Mouse (Mus musculus): ENCODE data around the gene Pcsk6.

Pcsk6 gene

DNA sequence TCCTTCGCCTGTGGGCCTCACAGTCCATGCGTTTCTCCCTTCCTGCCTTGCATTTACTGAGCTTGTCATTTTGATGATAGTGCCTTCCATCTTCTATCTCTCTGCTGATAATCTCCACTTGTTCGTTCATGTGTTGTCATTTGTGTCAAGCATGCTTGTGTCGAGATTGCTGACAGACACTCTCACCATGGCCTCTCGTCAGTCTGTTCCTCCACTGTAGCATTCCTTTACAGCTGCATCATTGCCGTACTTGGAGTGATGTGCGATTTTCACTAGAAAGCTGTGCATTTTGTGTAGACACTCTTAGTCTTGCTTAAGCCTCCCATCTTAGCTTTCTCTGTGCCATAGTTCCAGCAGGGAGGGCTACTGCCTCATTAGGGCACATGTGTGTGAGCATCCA, 79.5 kb downstream of the Pcsk6 start:
- DNase-seq (ENCODE audit: low read depth, low spot score): no peak

DNA sequence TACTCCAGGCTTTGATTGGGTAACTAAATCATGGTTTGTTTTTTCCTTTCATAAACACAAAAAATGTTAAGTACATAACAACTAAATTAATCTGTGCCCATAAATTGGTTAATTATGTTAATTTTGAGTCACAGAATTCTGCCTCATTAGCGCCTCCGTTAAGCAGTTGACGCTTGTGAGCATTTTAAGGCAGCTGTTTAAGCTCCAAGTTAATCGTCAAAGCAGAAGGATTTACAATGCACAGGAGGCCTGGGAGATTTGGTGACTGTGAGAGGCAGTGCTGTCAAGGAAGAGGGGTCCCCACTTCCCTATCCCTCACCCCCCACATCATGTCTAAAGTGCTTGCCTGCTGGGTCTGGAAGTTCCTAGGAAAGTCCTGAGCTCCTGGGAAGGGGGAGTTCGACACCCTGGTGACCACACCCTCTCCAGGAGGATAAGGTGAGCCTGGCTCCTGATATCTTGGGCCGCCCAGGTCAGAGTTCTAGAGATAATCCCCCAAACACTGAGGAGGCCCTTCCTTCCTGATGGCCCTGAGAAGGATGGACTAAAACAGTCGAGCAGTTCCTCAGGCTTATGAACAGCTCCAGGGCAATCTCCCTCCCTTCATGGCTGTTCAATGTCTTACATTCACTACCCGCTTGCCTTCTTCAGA, 83.9 kb downstream of the Pcsk6 start:
- no peak for DNase-seq (ENCODE audit: low read depth, low spot score)

DNA sequence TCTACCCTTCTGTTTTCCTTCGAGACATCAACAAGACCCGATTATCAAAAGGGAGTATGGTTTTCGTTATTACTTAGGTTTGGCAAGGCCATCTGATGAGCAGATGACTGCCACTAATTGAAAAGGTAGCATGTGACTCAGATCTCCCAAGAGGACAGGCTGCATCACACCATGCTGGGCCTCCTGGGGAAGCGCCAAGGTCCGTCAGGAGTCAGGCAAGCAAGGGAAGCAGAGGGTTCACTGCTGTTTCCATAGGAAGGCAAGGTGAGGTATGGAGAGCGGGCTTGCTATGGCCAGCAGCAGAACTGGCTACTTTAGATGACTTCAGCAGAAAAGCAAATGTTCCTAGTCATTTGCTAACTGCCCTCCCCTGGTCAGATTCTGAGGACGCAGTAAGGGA, 84.9 kb downstream of the Pcsk6 start:
- no peak for DNase-seq (ENCODE audit: low read depth, low spot score)

DNA sequence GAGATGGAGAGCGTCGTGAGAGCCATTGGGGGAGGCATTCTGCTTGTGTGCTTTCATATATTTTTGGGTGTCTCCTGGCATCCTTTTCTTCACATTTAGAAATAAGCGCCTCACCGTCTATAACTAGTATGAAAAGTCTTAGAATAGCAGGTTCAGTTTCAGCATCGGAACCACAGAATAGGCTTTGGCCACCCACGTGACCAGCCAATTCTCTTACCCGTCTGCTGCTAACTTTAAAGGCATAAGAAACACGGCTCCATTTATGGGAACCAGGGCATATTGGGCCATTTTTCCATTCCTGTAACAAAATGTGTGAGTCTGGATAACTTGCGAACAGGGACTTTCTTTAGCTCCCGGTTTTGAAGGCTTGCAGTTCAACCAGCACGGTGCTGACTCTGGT, 87.4 kb downstream of the Pcsk6 start:
- no peak for DNase-seq (ENCODE audit: low read depth, low spot score)

DNA sequence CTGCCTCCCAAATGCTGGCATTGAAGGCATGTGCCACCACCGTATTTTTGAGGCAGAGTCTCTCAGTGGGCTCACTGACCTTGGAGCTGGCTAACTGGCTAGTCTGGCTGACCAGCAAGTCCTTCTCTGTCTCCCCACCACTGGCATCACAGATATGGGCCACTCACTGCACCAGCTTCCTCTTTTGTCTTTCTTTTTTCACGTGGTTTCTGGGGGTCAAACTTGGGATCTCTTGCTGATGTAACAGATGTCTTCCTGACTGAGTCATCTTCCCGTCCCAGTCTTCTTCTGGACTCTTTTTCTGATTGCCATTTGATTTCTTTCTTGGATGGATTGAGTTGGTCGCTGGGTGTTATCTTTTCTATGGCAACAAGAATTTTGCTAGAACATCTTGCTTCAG, 93.0 kb downstream of the Pcsk6 start:
- DNase-seq (ENCODE audit: low read depth, low spot score): no peak

DNA sequence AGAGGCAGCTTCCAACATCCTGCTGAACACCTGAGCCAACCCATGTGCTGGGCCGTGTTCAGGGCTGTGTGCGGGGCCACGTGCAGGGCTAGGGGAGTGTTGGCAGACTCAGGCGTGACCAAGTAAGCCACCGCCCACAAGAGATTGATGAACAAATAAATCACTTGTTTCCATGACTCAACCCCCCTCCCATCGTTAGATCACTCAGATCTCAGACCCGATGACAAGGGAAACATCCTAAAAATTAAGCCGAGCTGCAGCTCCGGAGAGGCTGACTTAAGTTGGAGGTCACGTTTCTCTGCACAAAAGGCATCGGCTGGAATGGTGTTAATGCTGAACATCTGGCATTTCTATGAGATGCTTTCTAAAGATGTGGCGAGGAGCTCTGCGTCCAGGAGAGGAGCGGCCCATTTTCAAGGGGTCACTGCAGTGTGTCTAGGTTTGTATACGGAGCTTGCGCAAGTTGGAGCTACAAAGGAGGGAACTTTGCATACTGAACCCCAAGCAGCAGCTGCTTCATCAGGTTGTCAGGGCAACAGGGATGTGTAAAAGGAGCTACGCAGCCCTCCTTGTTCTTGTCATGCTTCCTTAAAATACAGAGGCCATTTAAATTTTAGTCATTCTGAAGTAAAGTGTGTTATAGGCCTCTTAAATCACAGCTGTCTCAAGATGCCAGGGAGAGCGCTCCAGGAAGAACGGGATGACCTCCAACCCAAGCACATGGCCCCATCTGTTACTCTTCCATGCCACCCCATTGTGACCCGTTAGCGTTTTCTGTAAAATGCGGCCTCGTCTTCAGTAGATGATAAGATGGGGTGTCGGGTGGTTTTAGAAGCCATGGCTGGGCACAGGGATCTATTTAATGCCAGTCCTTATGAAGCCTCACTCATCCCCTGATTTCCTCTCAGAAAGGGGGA, 94.0 kb downstream of the Pcsk6 start:
- peak; percentile 51 for DNase-seq (ENCODE audit: low read depth, low spot score)

DNA sequence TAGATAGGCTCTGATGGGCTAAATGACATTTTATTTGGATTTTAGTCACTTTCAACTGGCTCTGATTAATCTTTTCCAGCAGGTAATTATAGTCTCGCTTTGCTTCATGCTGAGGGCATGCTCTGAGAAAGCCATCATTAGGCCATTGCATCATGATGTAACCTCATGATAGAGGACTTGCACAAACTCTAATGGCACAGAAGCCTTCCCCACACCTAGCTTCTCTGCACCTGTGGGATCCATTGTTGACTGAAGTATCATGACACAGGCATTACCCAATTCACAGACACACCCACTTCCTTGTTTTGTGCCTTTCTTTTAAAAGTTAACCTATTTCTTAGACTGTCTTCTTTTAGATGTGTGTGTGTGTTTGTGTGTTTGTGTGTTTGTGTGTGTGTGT, 95.7 kb downstream of the Pcsk6 start:
- no peak for DNase-seq (ENCODE audit: low read depth, low spot score)

DNA sequence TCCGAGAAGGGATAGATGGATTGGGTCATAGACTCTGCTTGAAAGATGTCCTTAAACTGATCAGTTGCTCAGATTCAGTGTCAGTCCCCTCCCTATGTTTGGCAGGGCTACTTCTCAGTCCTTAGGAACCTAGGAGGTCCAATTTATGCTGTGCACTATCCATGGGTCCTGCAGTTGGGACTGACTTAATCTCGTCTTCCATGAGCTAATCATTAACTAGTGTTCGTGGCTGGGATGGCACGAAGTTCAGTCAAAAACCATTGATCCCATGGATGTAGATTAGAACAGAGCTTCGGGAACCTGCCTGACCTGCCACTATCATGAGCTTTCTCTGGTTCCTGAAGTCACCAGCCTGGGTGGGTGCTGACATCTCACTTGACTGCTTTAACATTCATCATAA, 96.6 kb downstream of the Pcsk6 start:
- DNase-seq (ENCODE audit: low read depth, low spot score): no peak

DNA sequence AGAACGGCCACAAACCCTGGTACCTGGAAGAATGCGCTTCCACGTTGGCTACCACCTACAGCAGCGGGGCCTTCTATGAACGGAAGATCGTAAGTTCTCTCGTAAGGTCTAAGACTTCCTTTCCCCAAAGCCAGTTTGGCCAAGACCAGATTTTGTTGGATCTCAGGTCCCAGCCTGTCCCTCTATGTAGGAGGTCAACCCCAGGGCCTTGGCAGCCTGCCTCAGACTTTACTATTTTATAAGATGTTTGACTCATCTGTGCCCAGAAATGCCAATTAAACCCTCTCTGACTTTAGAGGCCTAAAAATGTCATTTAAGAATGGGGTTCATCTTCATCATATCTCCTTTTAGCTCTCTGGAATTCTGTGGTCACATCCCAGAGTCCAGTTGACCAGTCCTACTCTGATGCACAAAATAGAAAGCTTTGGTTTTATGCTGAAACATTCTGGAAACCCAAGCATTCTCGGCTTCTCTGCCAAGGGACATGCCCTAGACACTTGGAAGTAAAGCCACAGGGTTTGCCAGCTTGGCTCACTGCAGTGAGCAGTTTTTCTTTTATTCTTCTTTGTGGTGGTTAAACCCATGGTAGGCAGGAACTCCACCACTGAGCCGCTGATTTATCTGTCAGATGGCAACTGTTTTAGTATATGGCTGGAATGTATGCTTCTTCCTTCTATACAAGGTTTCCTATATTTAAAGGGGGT, 97.8 kb downstream of the Pcsk6 start:
- no peak for DNase-seq (ENCODE audit: low read depth, low spot score)

DNA sequence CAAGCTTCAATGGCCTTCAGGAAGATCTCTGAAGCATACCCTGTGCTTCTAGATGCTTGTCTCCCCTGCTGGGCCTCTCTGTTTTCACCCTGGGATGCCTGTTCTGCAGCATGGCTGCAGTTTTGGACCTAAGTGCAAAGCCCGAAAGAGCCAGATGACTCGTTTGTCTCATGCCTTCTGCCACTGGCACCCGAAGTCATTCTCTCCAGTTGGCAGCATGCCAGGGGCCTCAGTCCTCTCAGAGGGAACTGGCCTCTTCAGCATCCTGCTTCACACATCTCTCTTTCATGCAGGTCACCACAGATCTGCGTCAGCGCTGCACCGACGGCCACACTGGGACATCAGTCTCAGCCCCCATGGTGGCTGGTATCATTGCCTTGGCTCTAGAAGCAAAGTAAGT, 101.1 kb downstream of the Pcsk6 start:
- no peak for DNase-seq (ENCODE audit: low read depth, low spot score)

DNA sequence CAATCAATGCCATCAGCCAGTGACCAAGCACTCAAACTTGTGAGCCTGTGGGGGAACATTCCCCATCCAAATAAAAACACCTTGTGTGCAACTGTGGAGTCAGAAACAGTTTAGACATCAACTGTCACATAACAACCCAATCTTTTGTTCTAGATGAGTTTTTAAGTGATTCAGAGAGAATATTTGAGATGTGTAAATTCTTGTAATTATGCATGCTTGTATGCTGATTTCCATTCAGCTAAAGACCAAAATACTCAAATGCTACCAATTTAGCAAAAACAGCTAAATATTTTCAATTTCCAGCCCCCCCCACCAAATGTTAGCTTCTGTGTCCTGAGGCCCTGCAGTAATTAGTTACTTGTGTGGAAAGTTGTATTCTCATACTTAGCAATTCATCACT, 102.9 kb downstream of the Pcsk6 start:
- no peak for DNase-seq (ENCODE audit: low read depth, low spot score)

DNA sequence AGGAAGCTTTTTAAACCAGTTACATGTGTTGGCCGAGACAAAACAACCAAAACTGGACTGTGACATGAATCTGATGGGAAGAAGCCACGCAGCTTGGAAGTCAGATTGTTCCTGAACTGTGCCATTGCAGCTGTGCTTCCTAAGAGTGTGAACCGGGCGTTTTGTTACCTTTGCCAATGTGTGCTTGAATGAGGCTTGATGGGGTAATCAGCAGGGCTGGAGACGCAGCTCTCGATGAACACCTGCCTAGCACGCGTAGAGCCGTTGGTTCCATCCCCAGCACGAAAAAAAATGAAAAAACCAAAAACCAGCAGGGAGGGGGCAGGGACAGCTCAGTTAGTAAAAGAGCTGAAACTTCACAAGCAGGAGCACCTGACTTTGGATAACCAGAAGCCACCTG, 109.8 kb downstream of the Pcsk6 start:
- no peak for DNase-seq (ENCODE audit: low read depth, low spot score)

DNA sequence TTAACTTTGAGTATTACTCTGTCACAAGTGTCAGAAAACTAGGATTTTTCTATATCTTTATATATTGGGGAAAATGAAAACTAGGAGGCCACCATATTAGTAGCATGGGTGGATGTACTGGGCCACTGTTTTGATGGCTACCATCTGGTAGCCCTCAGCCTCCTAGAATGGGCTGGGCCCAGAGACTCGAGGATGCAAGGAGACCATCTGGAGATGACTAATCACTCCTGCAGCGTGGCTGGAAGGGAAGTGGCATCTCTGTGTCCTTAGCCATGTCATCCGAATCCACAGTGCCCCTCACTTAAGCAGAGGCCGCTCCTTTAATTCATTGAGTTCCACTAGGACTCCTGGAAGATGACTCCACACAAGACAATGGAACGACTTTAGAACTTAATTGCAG, 115.8 kb downstream of the Pcsk6 start:
- no peak for DNase-seq (ENCODE audit: low read depth, low spot score)

DNA sequence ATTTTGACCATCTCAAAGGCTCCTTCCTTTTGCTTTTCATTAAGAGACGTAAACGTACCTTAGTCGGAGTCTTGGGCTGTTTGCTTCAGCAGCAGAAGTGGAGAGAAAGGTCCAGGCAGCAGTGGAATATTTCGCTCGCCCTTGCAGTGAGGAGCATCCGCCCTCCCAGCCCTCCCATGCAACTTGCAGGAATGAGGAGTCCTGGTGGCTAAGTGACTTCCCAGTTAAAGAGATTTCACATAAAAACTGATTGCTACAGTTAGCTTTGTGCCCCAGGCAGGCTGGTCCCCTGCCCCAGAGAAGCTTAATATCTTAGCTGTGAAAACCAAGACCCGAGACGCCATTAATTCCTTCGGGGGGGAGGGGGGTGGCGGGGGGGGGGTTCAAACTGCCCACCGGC, 116.4 kb downstream of the Pcsk6 start:
- DNase-seq (ENCODE audit: low read depth, low spot score): no peak

DNA sequence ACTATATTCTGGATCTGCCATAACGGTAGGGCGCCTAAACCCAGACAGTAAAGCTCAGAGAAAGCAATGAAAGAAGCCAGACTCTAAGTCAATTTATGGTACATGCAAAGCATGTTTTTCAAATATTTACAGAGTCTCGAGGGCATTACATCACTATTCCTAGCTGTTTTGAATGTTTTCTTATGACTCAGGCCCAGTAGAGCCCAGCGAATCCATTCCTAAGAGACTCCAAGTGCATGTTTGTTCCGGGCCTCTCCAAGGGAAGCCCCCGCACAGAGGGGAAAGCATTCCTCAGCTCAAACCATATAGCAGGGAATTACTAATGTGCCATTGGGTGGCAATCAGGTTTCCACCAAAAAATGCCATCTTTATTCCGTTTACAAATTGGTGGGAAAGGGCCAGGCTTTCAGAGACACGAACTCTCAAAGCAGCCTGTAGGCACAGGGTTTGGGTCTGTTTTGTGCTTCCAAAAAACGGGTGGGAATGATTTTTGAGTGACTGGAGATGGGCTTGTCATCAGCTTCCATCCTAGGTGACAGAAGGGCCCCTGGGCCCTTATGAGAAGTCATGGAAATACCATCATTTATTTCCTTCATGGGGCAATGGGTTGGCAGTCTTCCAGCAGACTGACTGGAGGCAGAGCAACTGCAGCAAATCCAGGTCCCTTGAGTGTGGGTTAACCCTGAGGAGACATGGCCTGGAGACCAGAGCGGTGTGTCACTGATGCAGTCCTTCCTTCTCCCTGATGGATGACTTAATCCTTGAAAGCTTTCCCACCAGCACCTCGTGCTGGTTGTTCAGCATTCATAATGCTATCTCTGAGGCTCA, 117.7 kb downstream of the Pcsk6 start:
- DNase-seq (ENCODE audit: low read depth, low spot score): no peak

DNA sequence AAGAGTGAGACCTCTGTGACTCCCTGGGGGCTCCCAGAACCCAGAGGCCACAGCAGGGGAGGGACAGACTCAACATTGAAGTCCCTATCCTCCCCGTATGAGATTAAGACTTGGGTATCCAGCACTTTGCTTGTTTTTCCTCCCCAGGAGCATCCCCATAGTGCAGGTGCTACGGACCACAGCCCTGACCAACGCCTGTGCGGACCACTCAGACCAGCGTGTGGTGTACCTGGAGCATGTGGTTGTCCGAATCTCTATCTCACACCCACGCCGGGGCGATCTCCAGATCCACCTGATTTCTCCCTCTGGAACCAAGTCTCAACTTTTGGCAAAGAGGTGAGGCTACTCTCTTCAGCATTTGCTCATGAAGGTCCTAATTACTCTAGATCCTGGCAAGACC, 118.5 kb downstream of the Pcsk6 start:
- DNase-seq (ENCODE audit: low read depth, low spot score): no peak

DNA sequence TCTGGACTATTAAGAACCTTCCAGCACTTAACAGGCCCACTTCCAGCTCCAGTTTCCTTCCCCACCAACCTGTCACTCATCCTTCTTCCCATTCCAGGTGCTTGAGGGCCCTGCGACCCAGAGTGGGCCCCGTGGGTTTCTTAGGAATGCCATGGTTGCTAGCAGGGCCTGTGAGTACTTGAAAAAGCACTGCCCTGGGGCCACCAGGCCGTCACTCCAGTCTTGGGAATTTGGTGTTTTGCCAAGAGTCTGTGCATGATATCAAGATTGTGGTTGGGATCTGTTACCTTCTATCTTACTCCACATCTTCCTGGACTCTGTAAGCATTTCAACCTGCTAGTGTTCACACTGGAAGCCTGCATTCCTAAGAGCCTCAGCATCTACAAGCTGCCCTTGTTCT, 120.5 kb downstream of the Pcsk6 start:
- DNase-seq (ENCODE audit: low read depth, low spot score): no peak

DNA sequence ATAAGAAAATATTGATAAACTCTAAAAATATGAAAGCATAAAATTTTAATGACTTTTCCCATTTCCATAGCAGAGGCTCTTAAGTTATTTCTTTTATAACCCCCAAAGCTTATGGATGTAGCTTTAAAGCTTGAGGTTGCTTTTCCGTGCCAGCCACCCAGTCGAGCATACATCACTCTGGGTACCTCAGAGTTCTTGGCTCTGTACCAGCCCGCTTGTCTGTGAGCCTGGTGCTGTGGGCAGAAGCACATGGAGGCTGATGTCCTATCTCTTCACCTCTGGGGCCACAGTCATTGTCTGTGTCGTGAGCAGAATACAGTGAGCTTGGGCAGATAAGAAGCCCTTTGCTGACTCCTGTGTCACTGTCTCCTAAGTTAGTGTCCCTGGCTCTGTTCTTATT, 126.7 kb downstream of the Pcsk6 start:
- DNase-seq (ENCODE audit: low read depth, low spot score): no peak

DNA sequence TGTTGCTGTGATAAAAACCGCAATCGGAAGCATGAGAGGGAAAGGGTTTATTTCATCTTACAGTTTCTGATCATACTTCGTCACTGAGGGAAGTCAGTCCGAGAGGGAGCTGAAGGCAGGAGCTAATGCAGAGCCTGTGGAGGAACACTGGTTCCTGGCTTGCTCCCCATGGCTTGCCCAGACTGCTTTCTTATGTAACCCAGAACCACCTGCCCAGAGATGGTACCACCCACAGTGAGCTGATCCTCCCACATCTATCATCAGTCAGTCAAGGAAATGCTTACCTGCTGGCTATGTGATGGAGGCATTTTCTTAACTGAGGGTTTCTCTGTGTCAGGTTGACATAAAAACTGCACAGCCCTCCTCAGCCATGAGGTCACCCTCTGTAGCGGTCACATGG, 127.2 kb downstream of the Pcsk6 start:
- DNase-seq (ENCODE audit: low read depth, low spot score): no peak

DNA sequence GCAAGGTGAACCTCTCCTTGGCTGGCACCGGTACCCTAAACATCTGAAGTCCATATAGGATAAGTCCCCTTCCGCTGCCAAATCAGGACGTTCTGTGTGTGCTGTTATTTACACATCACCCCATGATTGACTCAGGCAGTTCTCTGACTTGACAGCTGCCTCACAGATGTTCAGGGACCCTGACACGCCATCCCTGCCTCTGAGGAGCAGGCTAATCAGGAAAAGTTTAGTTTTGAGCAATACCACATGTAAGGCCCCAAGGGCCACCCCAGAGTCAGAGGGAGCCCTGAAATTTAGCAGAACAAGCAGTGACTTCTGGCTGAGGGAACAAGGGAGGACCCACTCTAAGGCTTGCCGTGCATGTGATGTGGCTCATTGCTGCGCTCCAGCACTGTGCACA, 130.8 kb downstream of the Pcsk6 start:
- DNase-seq (ENCODE audit: low read depth, low spot score): no peak

DNA sequence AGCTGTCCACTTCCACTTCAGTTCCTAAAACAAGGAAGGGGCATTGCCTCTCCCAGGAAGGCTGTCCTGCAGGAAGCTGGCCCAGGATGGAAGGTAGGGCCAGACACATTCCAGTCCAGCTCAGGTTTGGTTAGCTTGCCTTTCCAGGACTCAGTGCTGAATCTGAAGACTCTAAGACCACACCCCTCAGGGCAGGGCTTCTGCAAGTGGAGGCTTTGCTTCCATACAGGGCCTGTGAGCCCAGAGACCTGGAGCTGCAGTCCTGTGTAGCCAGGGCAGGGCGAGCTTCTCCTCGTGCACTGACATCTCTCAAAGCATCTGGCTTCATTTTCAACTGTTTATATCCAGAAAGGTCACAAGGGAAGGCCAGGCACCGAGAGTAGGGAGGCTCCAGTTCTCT, 131.9 kb downstream of the Pcsk6 start:
- DNase-seq (ENCODE audit: low read depth, low spot score): no peak
